Mouse (Mus musculus) left cerebral cortex, postnatal 36 days (tissue): ENCODE data around the gene Usp31. TPM values are rescaled to one million over a fixed set of nuclear protein-coding genes. Genes with fewer than 3 reads are reported as not detected.

Source experiments
- DNase-seq, 2 experiments: peaks; one replicate each; pipeline ENCODE4 v3.0.0; 2021 to 2022; ENCODE audit warnings: low spot score in 2 of 2, mixed read lengths in 1 of 2
- intact Hi-C: fragments of 180-260 bp; cut with DNase I; formaldehyde crosslinking; loops from one replicate; pipeline ENCODE4 v1.15.1; 2025
- total RNA-seq, 2 experiments: library from RNA; stranded (reverse); gene quantifications; 2 replicates each; pipeline ENCODE4 v1.2.3; 2021

Usp31 gene
- 10 to 100 TPM; 71.0 to 82.9 TPM for total RNA-seq

DNA sequence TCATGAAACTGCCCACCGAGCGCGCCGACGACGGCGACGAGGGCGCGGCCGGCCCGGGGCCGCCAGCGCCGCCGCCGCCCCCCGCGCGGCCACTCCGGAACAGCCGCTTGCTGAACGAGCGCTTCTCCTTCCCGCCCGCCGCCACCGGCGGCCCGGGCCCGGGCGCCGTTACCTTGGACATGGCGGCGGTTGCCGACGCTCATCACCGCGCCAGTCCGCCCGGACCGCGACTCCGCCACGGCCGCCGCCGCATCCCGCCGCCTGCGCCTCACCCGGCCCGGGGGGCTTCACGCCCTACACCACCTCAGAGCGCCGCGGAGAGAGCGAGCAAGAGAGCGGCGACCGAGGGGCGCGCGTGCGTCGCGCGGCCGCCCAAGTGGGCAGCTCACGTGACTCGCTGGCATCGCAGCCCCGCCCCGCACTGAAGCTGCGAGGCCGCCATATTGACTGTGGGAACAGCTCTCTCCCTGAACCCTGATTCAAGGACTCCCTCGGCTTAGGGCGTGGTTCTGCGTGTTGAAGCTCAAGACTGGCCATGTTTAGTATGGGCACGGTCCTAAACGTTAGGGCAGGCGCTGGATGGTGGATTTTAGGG, at the start of gene Usp31:
Gene Usp31, minus strand, starts transcription at position 181 of the 595 bp plus-strand sequence.
- intact Hi-C loops = no loop called here
- DNase-seq = peak; percentile 94

DNA sequence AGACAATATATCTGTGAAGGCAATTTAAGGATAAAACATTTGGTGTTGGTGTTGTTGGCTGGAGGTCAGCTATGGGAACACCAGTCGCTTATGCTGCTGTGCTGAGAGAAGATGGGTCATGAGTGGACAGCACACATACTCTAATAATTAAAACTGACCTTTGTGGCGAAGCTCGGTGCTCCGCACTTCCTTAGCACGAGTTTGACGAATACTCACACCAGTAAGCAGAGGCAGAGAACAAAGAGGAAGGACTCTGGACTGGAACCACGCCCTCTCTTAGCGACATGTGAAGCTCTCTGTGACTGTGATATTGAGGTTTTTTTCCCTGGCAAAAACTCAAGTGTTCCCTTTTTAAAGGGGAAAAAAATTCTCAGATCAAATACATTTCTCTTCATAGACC, 47.7 kb upstream of the Usp31 start:
- intact Hi-C loops = no loop called here
- DNase-seq = no peak

DNA sequence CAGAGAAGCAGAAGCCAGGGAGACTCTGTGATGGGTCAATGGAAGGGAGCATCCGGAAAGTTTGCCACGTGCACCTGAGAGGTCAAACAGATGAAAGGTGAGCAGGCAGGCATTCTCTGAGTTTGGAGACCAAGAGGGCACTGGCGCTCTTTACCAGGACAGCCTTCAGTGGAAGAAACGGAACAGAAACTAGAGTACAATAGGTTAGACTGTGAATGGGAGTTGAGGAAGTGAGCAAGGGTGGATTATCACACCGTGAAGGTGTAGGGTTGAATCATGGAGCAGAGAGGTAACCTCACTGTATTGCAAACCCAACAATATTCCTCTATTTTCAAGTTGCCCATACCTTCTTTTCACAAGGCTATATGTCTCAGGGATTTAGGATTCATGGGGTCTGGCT, 43.2 kb upstream of the Usp31 start:
- intact Hi-C loops = no loop called here
- DNase-seq = no peak

DNA sequence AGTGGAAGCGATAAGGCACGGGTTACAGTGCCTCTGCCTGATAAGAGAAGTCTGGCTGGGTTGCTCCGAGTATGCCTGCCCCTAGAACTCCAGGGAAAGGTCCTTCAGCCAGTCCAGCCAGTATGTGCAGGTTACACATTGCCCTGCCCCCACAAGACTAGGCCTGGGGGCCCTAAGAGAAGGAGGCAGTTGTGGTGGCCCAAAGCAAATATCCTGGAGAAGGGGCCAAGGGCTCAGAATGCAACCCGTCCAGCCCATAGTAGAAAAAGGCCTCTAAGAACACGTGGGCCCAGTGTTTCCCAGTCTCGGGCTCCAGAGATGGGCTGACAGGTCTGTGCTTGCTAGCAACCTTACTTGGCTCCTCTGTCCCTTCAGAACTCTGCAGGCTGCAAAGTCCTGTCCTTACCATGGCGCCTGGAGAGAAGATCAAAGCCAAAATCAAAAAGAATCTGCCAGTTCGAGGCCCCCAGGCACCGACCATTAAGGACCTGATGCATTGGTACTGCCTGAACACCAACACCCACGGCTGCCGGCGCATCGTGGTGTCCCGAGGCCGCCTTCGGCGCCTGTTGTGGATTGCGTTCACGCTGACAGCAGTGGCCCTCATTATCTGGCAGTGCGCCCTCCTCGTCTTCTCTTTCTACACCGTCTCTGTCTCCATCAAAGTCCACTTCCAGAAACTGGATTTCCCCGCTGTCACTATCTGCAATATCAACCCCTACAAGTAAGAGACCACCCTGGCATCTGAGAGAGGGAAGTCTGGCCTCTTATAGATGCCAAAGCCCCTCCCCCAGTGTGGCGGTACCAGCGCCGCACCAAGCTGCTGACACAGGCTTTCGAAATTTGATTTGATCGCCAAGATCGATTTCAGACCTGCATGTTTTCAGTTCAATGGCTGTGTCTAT, 30.7 kb upstream of the Usp31 start:
- DNase-seq = no peak
- intact Hi-C loops = no loop called here

DNA sequence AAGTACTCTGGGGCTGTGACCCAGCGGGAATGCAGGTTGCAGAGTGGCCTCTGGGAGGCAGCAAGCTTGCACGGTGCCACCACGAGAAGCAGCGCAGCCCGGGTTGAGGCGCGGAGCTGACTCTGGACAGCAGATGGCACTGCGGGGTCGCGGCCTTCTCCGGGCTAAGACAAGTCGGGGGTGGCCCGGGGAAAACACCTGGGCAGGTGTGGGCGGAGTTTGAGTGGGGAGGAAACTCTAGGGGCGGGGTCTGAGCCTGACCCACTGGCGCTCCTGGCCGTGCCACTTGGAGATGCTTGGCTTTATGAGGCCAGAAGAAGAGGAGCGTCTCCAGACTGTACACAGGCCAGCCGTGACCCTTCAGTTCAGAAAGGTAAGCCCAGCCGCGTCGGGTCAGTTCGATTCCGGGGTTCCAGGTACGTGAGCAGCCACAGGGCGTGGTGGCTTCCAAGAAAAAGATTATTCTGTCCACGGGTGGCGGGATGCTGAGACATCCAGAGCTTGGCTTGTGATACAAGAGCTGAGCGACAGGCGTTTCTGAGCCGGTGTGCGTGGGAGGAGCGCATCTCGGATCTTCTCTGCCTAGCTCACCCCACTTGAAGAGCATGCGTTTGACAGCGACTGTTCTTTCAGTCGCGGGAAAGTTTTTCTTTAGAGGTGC, 27.2 kb upstream of the Usp31 start, which contains the start of gene Scnn1g:
Gene Scnn1g, plus strand, starts transcription at position 309 of the 661 bp plus-strand sequence.
- peak; percentile 83 to 88 for DNase-seq
- intact Hi-C loops = loop anchor here (2.0 kb wide), 1 partner anchor 228 kb away; no protein-coding TSS in a partner anchor

DNA sequence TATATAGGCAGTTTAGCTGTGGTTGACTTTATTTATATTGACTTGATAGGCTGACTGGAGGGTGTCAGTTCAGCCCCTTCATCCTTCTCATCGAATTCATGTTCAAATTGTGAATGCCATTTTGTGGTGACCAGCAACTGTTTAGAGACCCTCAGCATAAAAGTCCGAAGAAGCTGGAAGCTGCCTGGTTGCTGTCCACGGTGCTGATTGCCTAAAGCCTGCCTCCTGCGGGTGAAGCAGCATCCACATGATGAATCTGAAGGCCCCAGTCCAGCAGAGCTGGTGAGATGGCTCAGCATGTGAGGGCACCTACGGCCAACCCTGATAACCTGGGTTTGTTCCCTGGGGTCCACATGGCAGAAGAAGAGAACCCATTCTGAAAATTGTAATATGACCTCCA, 23.2 kb upstream of the Usp31 start:
- no peak for DNase-seq
- intact Hi-C loops = no loop called here

DNA sequence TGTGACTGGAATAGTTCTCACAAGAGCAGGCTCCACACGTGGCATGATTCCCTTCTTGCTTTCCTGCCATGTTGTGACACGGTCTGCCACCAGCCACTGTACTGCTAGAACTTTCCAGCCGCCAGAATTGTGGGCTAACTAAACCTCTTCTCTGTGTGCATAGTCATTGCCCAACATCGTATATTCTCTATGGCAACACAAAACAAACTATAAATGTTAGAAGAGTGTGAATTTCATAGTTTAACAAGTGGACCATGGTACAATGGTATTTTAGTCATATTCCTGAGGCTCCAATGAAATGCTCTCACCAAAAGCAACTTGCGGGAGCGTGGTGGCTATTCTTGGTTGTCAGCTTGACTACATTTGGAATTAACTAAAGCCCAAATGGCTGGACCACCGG, 10.0 kb upstream of the Usp31 start:
- peak in 1 of 2 experiments; percentile 25 for DNase-seq

DNA sequence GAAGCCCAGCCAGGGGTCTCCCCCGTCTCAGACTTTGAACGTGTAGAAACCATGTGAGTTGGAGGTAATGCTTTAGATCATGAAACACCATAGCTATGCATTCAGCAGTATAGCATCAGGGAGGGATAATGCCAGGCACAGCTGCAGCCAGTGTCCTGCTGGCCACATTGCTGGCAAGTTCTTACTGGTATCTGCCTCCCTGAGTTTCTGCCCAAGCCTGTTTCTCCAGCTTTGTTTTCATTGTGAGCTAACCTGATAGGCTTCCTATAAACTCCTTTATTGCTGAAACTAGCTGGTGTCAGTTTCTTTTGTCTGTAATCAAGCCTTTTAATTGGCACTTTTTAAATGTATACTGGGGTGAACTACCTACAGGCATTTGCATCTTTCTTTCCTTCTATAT, 4.1 kb upstream of the Usp31 start:
- DNase-seq = no peak
- intact Hi-C loops = no loop called here

More for the DNA sequence above, 10.0 kb upstream of the Usp31 start:
- intact Hi-C loops = no loop called here

DNA sequence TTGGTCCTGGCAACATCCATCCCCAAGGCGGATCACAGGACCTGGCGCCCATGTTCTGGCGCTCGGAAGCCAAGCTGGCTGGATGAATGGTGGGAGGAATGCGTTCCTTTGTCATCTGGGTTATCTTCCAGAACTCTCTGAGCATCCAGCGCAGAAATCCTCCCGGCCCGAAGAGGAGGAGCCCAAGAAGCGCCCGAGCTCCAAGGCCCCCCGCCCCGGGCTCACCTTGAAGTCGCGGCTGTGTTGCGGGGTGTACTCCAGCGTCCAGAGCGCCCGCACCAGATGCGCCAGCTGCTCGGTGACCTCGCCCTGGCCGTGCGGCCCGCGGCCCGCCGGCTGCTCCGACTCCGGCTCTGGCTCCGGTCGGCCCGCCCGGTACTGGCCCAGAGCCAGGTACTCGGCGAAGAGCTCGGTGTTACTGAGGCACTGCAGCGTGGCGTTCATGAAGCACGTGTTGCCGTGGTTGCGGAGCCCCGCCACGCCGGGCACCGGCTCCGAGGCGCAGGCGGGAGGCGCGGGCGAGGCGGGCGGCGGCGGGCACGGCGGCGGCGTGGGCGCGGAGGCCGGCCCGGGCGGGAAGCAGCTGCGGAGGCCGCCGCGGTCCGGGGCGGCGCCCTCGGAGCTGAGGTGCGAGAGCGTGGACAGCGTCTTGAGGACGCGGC, 511 bp downstream of the Usp31 start:
- DNase-seq = peak; percentile 56 to 62
- intact Hi-C loops = no loop called here

DNA sequence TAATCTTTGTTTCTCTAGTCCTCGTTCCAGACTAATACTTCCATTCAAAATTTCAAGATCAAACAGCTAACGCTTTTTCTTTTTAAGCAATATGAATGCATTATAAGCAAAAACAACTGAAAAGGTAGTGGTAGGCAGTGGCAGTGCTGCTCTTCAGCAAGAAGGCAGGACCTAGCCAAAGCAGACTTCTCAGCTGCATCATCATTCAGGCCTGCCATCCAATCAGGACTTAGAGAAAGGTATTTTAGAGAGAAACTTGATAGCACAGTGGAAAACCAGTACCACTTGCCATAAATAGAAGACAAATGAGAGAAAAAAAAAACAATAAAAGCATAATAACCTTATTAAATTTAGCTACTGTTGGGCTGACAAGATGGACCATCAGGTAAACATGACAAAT, 2.0 kb downstream of the Usp31 start:
- no peak for DNase-seq
- intact Hi-C loops = no loop called here

DNA sequence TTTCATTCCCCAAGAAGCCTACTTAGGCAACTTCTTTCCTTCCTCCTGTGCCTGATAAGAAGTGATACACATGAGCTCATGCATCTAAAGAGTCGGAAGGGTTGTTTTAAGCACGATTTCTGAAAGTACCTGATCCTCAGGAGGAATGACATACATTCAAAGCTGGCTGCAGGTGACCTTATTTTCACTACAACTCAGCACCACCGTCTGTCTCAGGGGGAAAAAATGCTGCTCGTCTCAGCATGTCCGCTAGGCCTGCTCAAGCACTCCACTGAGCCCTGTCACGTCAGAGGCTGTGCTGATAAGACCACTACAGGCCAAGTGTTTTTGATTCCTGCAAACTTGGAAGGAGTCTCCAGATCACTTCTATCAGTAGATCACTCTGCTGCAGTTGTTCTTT, 5.1 kb downstream of the Usp31 start:
- intact Hi-C loops = no loop called here
- DNase-seq = no peak

DNA sequence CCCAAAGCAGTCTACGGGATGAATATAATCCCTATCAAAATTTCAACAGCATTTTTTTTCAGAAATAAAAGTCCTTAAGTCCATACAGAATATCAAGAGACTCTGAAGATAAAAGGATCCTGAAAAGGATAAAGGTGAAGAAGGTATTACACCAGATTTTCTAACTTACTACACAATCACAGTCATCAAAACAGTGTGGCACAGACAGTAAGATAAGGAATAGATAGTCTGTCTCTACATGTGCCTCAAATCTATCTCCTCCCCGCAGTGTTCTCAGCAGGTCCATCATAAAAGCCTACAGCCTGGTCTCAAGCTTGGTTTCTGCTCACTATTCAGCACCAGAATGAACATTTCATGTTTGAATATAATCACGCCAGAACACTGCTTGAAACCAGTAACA, 6.6 kb downstream of the Usp31 start:
- DNase-seq = no peak

DNA sequence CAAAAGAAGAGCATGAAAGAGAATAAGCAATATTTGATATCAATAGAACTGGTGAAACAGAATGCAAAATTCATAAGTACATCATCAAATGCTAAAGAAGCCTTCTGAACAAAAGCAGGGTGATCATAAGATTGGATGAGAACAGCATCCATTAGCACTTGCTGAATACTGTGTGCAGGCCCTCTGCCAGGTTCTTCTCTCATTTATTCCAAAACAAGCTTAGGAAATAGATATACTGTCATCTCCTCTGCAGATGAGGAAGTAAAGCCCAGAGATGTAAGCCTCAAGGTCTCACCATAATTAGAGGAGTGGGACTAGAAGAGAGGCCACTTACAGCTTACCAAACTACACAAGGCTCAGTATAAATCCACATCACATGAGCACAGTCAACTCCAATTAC, 7.8 kb downstream of the Usp31 start:
- DNase-seq = no peak
- intact Hi-C loops = no loop called here

More for the DNA sequence above, 6.6 kb downstream of the Usp31 start:
- intact Hi-C loops = no loop called here

DNA sequence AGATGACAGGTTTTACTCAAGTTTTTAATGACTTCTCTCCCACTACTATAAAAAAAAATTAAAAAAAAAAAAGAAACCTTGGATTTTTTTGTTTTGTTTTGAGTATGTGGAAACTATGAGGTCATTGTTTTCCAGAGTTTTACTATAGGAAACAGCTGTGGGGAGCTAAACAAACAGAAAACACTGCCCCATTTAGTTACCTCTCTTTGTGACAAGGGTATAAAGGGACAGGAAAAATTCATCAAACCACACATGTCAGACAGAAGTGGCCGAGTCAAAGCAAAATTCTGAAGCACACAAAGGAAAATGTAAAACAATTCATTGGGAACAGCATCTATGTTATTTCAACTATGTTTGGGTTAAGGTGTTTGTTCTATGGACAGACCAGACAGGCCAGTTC, 9.5 kb downstream of the Usp31 start:
- no peak for DNase-seq
- intact Hi-C loops = no loop called here

DNA sequence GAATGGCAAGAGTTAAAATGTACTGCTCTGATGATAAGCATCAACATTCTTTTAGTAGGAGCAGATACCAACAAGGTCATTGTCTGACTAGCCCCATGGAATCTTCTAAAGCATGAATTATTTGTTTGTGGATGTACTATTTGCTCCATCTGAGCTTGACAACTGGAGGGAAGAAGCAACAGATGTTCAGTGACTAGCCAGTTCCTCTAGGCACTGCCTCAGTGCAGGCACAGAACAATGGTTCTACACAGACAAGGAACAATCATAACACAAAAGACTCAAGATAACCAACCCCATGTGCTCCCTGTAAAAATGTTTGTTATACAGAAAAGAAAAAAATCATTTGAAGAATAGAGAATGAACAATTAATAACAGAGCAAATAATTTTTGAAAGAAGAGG, 9.9 kb downstream of the Usp31 start:
- no peak for DNase-seq
- intact Hi-C loops = no loop called here

DNA sequence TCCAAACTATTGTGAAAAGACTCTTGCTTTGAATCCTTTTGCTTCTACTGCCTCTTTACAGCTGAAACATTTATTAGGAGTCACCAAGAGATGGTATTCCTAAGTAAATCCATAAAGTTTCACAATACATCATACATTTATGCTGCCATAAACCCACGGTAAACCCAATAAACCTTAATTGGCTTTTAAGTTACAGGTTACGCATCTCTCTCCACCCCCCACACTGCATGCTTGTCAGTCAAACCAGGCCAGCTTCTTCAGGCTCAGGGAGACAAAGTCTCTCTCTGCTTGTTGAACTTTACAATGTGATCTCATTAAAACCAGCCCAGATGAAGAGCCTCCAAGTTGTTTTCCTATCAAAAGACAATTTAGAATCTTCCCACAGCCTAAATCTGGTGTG, 15.2 kb downstream of the Usp31 start:
- no peak for DNase-seq
- intact Hi-C loops = no loop called here

DNA sequence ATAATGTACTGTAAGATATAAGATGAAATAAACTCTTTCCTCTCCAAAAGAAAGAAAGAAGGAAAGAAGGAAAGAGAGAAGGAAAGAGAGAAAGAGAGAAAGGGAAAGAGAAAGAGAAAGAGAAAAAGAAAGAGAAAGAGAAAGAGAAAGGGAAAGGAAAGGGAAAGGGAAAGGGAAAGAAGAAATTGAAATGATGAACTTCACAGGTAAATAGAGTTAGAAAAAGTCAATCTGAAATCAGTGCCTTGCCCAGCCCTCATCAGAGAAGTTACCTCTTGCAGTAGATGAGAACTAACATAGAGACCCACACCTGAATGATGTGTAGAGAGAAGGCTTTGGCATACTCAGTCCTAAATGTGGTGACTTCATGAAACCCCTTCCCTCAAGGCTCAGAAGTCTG, 17.7 kb downstream of the Usp31 start:
- intact Hi-C loops = no loop called here
- DNase-seq = no peak

DNA sequence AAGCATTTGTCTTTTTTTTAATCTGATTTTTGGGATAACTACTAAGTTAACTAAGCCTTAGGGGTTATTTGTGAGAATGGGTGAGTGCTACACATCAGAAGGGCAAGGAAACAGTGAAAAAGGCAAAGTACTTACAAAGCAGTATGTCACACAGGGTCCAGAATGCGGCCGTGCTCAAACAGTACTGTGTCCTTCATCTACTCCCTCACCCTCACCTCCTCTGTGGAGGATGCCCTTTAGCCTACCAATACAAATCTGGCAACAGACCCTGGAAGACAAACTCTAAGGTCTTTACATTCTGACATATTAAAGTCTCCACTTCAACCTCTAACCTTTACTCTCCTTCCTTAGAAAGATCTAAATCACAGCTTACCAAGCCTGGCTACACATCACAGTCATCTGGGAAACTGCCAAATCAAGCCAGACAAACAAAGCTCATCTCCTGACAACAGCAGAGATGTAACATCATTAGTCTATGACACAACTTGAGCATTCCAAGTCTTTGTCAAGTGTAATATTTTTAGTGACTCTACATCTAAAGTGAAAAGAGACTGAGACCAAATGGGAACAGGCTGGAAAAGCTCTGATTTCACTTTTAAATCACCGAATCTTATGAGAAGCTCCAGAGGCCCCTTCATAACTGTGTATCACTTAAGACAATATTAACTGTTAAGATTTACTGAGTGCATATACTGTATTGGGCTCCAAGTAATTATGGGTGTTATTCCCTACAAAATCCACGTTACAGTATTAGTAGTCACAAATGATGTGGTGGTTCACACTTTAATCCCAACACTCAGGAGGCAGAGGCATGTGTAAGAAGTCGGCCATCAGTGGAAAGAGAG, 21.7 kb downstream of the Usp31 start:
- intact Hi-C loops = no loop called here
- no peak for DNase-seq

DNA sequence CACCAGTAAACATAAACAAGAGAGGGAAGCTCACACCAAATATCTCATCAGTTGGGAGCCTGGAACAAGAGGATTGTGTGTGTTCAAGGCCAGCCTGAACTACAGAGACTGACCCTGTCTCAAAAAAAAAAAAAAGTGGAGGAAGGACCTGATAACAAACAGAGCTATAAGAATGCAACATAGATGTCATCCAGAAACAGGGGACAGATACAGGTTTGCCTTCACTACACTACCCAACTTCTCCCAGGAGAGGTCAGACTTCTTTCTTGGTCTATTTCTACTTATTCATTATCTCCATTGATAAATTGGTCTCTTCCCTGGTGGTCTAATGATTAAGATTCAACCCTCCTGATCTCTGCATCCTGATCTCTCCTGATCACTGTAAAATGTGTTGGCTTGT, 25.9 kb downstream of the Usp31 start:
- intact Hi-C loops = no loop called here

More for the DNA sequence above, 25.9 kb downstream of the Usp31 start:
- no peak for DNase-seq
